Mouse (Mus musculus) liver, embryonic 11.5 days (tissue): ENCODE data around the gene Rpl13a. TPM values are rescaled to one million over a fixed set of nuclear protein-coding genes. Genes with fewer than 3 reads are reported as not detected.
"Not testable (repeated sequence)": the region's sequence is repeated elsewhere in the genome, so short reads cannot be mapped to it uniquely, and the experiment has no call there.

Experiments used
- ATAC-seq: fragments of 200-750 bp; cut with Nextera tagmentation; replicated peaks from 2 replicates; pipeline ENCODE4 v1.8.0; 2017; ENCODE audit warnings: moderate number of reproducible peaks, mild to moderate bottlenecking, moderate TSS enrichment, moderate library complexity; ENCODE audit not compliant: low FRiP score
- DNase-seq: peaks from one replicate; pipeline ENCODE4 v3.0.0-alpha.2; 2017; ENCODE audit warnings: low spot score
- H3K27ac ChIP-seq: fragments of 300-500 bp; sonication (generic); 2 replicates; pipeline ENCODE4 v1.5.1; 2014; ENCODE audit warnings: mild to moderate bottlenecking, low read depth, low read length, control low read depth
- H3K27me3 ChIP-seq: fragments of 300-500 bp; sonication (generic); replicated peaks from 2 replicates; pipeline ENCODE4 v1.6.1; 2014; ENCODE audit warnings: low read length, mixed read lengths; ENCODE audit not compliant: control insufficient read depth, insufficient read depth
- H3K36me3 ChIP-seq: fragments of 300-500 bp; sonication (generic); 2 replicates; pipeline ENCODE4 v1.6.1; 2014; ENCODE audit warnings: mild to moderate bottlenecking, low read length, moderate library complexity, mixed read lengths; ENCODE audit not compliant: control insufficient read depth, insufficient read depth
- H3K4me1 ChIP-seq: fragments of 300-500 bp; sonication (generic); replicated peaks from 2 replicates; pipeline ENCODE4 v1.6.1; 2014; ENCODE audit warnings: low read length, mixed read lengths; ENCODE audit not compliant: control insufficient read depth, insufficient read depth
- H3K4me2 ChIP-seq: fragments of 300-500 bp; sonication (generic); 2 replicates; pipeline ENCODE4 v1.6.1; 2014; ENCODE audit warnings: mild to moderate bottlenecking, control low read depth, moderate library complexity
- H3K4me3 ChIP-seq: fragments of 300-500 bp; sonication (generic); 2 replicates; pipeline ENCODE4 v1.5.1; 2014; ENCODE audit warnings: low read depth, low read length, control low read depth
- H3K9ac ChIP-seq: fragments of 300-500 bp; sonication (generic); 2 replicates; pipeline ENCODE4 v1.6.1; 2014; ENCODE audit warnings: low read depth, low read length, control low read depth
- H3K9me3 ChIP-seq: fragments of 300-500 bp; sonication (generic); 2 replicates; pipeline ENCODE4 v1.6.1; 2016; ENCODE audit warnings: low read length, inconsistent platforms, mixed read lengths; ENCODE audit not compliant: control insufficient read depth
- WGBS: fragments of 180-500 bp; shearing (Covaris S2); extraction: QIAGEN DNeasy Blood & Tissue Kit; methylation state at CpG from one replicate; pipeline ENCODE4 v1.1.7; 2014; 5-methylcytosine and 5-hydroxymethylcytosine counted together
- polyA plus RNA-seq: library from polyadenylated mRNA; unstranded; fragments of >200 nt; fragmentation: Nextera tagmentation; extraction: Ambion mirVana; gene quantifications from 2 replicates; pipeline ENCODE4 v1.2.1, GENCODE M21; 2014

Gene Rpl13a
- polyA plus RNA-seq, 1 experiment from 2014 or later = 1,879 TPM

GRCm38 (mm10) chr7:45154096-45154992 lies 25.8 kb upstream of the Rpl13a start, which contains the start of the genes Pih1d1 and Aldh16a1:
Pih1d1 (plus strand) TSS chr7:45154303.
Aldh16a1 (minus strand) TSS chr7:45154584.
- WGBS = 3% methylated on average over 69 of the region's 69 CpGs
- Histone ChIP-seq H3K4me1 (peaks cover 12% of the 10 kb centered on the region), H3K36me3 (0 out of 2 replicates have a peak, but pooled peaks cover 2% of the 10 kb centered on the region), H3K4me2 (peak within 1 kb of the TSS; percentile 70), H3K9me3 (no peaks in the 10 kb centered on the region), H3K27ac (peak within 1 kb of the TSS; percentile 93), H3K4me3 (peak within 1 kb of the TSS; percentile 71), H3K9ac (peak within 1 kb of the TSS; percentile 82), H3K27me3 (no peaks in the 10 kb centered on the region)
- peak; percentile 95 for ATAC-seq
- peak; percentile 99 for DNase-seq

- H3K4me3 ChIP-seq = peak overlapping the region; percentile 71
- 1% methylated on average over 5 of the region's 5 CpGs for WGBS
- ATAC-seq (no peak), DNase-seq (no peak)
- H3K4me2 ChIP-seq = peak overlapping the region; percentile 70
- H3K36me3 ChIP-seq = no peaks in the 10 kb centered on the region
- no peaks in the 10 kb centered on the region for H3K27me3 ChIP-seq
- H3K4me1 ChIP-seq = peaks cover 12% of the 10 kb centered on the region
- peak overlapping the region; percentile 93 for H3K27ac ChIP-seq
- H3K9ac ChIP-seq = peak overlapping the region; percentile 82
- no peaks in the 10 kb centered on the region for H3K9me3 ChIP-seq
Observed at GRCm38 (mm10) chr7:45153586-45153985, 25.0 kb upstream of the Rpl13a start.

DNA sequence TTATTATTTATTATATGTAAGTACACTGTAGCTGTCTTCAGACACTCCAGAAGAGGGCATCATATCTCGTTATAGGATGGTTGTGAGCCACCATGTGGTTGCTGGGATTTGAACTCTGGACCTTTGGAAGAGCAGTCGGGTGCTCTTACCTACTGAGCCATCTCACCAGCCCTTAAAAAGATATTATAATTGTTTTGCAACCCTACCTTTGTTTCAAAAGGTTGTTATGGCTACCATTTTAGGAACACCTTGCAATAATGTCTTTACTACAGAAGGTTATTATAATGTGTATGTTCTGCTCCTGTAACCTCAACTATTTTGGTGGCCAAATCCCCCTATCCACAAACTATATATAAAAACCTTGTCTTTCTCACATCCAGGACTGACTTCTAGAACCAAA lies 24.5 kb upstream of the Rpl13a start:
- Histone ChIP-seq H3K9ac (peak overlapping the region; percentile 82), H3K4me3 (peak overlapping the region; percentile 71)

DNA sequence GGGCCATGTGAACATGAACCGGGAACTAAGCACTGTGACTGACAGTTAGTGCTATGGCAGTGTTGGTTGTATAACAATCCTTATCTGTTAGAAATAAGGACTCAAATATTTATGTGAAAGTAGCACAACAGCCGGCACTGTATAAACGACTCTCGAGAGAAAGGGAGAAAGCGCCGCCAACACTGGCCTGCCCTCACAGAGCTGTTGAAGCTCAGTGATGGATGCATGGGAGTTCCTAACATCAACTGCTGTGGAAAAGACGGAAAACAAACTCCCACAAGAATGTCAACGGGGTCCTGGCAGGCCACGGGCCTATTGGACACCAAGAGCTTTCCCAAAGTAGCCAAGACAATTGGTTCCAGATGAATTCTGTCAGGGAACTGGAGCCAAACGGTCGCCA lies 22.7 kb upstream of the Rpl13a start:
- DNase-seq (no peak), ATAC-seq (no peak)
- H3K9me3 ChIP-seq = no peaks in the 10 kb centered on the region
- no peak overlapping the region for H3K9ac ChIP-seq
- H3K4me3 ChIP-seq = no peak overlapping the region
- no peaks in the 10 kb centered on the region for H3K27me3 ChIP-seq
- no peak overlapping the region for H3K27ac ChIP-seq
- H3K36me3 ChIP-seq = 0 out of 2 replicates have a peak, but pooled peaks cover 3% of the 10 kb centered on the region
- H3K4me1 ChIP-seq = peaks cover 18% of the 10 kb centered on the region
- 65% methylated on average over 11 of the region's 11 CpGs for WGBS
- no peak overlapping the region for H3K4me2 ChIP-seq

More for the DNA sequence above, 24.5 kb upstream of the Rpl13a start:
- H3K4me2 ChIP-seq = peak overlapping the region; percentile 70
- H3K27ac ChIP-seq, DNase-seq, H3K9me3 ChIP-seq, ATAC-seq, H3K36me3 ChIP-seq, H3K27me3 ChIP-seq: not testable (repeated sequence)
- WGBS = 82% methylated on average over 2 of the region's 2 CpGs
- H3K4me1 ChIP-seq = peaks cover 17% of the 10 kb centered on the region

DNA sequence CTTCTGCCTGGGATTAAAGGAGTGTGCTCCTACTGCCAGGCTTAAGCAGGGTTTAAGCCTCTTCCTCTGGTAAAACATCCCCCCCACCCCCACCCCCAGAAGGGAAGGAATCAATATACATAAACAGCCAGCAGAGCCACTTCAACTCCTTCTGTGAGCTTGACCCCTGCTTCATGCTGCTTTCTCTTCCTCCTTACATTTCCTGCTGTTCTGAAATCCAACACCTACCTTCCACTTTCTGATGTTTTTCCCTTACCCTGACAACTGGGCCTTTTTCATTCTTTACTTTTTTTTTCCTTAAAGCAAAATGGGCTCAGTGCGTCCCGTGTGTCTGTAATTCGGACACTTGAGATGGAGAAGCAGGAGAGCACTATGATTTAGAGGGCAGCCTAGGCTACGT lies 21.8 kb upstream of the Rpl13a start:
- H3K4me2 ChIP-seq = no peak overlapping the region
- H3K9ac ChIP-seq = no peak overlapping the region
- 76% methylated on average over 4 of the region's 4 CpGs for WGBS
- ATAC-seq (no peak), DNase-seq (no peak)
- H3K9me3 ChIP-seq = no peaks in the 10 kb centered on the region
- no peak overlapping the region for H3K27ac ChIP-seq
- H3K4me3 ChIP-seq = no peak overlapping the region
- H3K27me3 ChIP-seq = no peaks in the 10 kb centered on the region
- H3K36me3 ChIP-seq = peaks cover 5% of the 10 kb centered on the region; the same call in 1 of the 2 replicates
- H3K4me1 ChIP-seq = peaks cover 15% of the 10 kb centered on the region

DNA sequence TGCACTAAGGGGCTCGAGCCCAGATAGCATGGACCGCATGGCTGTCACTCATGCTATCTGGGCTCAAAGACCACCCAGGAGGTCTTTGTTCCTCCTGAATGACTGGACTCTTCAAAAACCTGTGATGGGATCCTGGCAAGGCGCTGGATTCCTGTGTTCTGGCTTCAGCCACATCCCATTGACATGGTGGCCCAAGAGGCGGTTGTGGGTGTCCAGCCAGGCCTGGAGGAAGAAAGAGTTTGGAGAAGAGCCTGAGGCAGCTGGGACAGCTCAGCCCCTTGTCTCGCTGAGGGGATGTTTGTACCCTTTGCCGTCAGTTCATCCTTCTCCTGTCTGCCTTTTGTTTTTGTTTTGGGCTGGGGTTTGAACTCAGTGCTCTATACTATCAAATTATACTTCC lies 21.0 kb upstream of the Rpl13a start:
- no peaks in the 10 kb centered on the region for H3K27me3 ChIP-seq
- no peak overlapping the region; the same call in 1 of the 2 replicates for H3K27ac ChIP-seq
- peaks cover 7% of the 10 kb centered on the region for H3K36me3 ChIP-seq
- H3K4me3 ChIP-seq = no peak overlapping the region
- no peak overlapping the region for H3K4me2 ChIP-seq
- 65% methylated on average over 6 of the region's 6 CpGs for WGBS
- no peak overlapping the region for H3K9ac ChIP-seq
- DNase-seq (no peak), ATAC-seq (no peak)
- H3K4me1 ChIP-seq = peaks cover 11% of the 10 kb centered on the region
- no peaks in the 10 kb centered on the region for H3K9me3 ChIP-seq

DNA sequence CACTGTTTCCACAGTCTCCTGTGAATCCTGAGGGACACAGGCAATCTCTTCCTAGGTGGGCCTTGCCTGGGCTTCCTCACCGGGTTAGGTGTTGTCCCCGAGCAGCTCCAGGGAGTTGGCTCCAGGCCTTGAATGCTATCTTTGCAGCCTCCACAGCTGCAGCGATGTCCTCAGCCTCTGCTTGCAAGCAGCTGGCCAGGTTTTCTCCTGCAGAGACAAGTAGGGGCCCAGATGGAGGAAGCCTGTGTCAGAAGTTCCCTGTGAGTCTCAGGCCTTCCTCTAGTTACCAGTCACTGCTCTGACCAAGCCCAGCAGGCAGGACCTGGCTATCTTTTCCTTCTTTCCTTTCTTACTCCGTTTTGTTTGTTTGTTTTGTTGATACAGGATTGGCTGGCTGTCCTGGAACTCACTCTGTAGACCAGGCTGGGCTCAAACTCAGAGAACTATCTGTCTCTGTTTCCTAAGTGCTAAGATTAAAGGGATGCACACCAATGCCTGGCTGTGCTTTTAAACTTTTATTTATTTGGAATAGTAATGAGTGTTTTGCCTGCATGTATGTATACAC lies 20.1 kb upstream of the Rpl13a start:
- Histone ChIP-seq H3K27ac (0 out of 2 replicates have a peak overlapping the region, but pooled peaks have one; percentile 2), H3K4me3 (no peak overlapping the region), H3K9ac (no peak overlapping the region), H3K36me3 (peaks cover 11% of the 10 kb centered on the region), H3K27me3 (no peaks in the 10 kb centered on the region), H3K4me2 (no peak overlapping the region), H3K9me3 (no peaks in the 10 kb centered on the region), H3K4me1 (peaks cover 11% of the 10 kb centered on the region)
- ATAC-seq = no peak
- DNase-seq = no peak
- 68% methylated on average over 4 of the region's 4 CpGs for whole genome bisulfite sequencing

DNA sequence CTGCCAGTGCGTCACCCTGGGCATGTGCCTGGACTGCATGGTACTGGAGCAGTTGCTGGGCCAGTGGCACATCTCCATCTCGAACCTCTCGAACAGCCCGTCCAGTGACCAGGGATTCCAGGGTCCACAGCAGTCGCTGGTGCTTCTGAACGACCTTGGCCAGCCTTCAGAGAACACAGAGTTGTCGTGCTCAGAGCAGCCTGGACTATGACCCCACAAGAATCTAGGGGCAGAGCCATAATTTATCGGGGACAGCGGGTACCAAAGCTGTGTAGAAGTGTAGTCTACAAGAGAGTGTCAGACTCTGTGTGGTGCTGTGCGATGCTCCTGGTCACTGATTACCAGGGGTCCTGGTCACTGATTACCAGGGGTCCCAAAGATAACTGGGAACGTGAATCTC lies 19.3 kb upstream of the Rpl13a start:
- peaks cover 13% of the 10 kb centered on the region for H3K36me3 ChIP-seq
- ATAC-seq (no peak), DNase-seq (no peak)
- 81% methylated on average over 11 of the region's 11 CpGs for WGBS
- H3K9ac ChIP-seq = no peak overlapping the region
- no peak overlapping the region for H3K4me2 ChIP-seq
- H3K9me3 ChIP-seq = no peaks in the 10 kb centered on the region
- no peak overlapping the region for H3K4me3 ChIP-seq
- peaks cover 8% of the 10 kb centered on the region; the same call in 1 of the 2 replicates for H3K4me1 ChIP-seq
- no peaks in the 10 kb centered on the region for H3K27me3 ChIP-seq
- H3K27ac ChIP-seq = peak overlapping the region; percentile 19; the same call in 1 of the 2 replicates
